Mouse (Mus musculus): ENCODE results near the gene Sept10.

- no peak for TF ChIP-seq CTCF (conservative IDR thresholded peaks at IDR 0.05; ENCODE audit: low read length)
- no peak for TF ChIP-seq NANOG (IDR thresholded peaks at IDR 0.05; ENCODE audit: borderline replicate concordance, low read length)
Measured at GRCm38 (mm10) chr10:59267275-59267674, 45.6 kb upstream of the Sept10 start.
